Mouse (Mus musculus) adrenal gland, adult (tissue): ENCODE measurements at regions not wholly inside any gene's neighbourhood (a gene's known extent, or its start where the extent isn't known, plus 50 kb on each side); places are given as distances from the start of the nearest gene placed in this dataset.

Experiments used
- DNase-seq, 2 experiments: peaks; one replicate each; pipeline ENCODE4 v3.0.0; 2022 to 2023; ENCODE audit warnings: low spot score in 1 of 2; ENCODE audit not compliant: inconsistent age in 2 of 2

- no peak for DNase-seq
Measured at GRCm38 (mm10) chr4:98282275-98282674, 100.8 kb downstream of the Tm2d1 start.

DNA sequence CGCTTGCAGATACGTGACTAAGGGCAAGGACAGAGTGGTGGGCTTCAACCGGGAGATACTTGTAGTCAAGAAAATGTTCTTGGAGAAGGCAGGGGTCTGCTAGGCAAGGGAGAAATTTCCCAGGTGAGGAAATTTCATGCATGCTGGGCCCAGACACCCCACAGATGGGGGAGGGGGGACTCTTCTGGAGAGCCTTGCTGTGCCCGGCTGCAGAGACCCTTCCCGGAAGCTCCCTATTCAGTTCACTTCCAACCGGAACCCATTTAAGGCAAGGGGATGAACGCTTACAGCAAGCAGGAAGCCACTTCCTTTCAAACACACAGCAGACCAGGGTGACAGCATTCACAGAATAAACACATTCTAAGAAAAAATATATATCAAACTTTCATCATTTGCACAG lies 124.8 kb downstream of the Tm2d1 start:
- no peak for DNase-seq

DNA sequence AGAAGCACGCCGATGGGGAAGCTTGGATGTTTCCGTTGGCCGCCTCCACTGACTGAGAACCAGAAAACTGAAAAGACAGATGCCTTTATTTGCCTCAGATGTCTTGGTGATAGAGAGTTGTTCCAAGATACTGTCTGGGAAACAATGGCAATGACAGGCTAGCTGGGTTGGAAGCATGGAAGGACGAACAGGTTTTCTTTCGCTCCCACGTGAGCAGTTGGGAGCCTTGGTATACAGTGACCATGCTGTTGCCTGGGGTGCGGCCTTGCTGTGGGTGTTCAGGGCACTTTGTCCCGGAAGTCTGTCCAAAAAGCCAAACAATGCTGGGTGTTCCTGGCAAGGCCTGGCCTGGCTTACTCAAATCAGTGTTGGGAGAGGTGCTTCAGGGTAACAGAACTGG lies 125.4 kb downstream of the Tm2d1 start:
- DNase-seq, result no peak

DNA sequence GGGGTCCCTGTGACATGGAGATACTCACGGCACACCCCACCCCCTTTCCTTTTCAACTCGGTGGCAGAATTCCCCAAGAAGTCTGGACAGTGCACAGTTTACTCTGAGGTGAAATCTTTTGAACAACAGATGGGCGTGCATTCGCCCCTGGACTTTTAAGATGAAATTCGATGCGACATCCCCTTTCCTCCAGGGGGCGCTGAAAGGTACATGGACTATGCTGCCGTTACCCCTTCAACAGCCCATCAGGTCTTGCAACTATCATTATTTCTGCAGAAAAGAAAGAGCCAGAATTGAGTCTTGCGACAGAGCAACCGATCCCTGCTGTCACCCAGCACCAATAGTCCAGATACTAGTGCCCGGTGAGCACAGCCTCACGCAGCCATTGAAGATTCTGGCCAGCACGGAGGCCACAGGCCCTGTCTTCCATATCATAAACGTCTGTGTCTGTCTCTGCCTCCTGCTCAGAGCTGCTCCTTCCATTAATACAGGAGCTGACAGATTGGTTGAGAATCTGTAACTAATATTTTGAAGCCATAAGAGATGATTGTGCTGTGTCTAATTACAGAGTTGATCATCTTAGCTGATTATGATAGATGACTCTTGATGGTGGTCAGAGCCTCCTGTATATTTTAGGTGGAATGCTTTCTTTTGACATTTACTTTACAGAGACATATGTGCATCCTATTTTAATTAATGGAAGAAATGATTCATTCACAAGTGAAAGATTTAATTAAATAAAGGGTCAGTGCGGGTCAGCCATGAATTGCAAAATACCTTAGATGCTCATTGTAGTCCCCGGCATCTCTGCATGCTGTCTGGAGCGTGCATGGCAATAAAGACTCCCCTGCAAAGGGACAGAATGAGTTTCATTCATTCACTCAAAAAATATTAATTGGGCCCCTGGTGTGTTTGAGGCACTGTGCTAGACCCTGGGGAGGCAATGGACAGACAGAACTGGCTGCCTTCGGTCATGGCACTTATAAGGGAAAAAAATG lies 128.0 kb downstream of the Tm2d1 start:
- DNase-seq, result peak; percentile 36 to 77

DNA sequence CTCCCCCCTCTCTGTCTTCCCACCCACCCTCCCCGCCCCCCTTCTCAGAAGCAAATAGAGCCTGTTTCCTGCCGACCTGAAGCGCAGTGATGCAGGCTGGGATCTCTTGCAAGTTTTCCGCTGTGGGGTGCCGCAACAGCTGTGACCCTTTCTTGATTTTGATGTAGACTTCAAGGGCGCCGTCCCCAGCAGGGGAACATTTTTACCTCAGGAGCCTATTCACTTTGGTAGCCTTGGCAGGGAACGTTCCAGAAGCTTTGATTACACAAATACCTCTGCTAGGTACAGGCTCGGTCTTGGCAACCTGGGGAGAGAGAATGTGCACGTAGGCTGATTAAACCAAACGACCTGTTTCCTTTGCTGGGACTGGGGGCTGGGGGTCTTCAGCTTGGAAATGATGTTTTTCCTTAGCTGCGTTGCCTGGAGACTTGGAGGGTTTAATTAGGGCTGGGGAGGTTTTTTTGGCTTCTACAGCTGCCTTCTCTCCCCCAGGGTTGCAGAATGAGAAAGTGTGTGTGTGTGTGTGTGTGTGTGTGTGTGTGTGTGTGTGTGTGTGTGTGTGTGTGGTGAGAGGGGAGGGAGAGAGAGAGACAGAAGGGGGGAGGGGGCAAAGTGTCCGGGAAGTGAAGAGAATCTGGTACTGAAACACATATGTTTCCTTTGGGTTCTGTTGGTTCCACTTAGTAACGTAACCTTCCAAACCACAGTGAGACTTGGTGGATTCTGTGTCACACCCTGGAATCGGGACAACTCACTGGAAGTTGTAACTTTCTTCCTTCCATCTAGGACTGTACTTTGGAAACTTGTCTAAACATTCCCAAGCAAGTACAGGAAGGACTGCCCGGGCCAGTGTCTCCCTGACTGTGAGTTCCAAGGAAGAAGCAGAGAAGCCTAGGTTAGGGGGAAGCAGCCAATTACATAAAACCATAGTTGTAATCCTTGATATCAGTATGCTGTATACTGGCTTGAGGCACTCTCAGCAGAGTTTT lies 138.9 kb downstream of the Tm2d1 start:
- peak in 1 of 2 experiments; percentile 36 for DNase-seq

DNA sequence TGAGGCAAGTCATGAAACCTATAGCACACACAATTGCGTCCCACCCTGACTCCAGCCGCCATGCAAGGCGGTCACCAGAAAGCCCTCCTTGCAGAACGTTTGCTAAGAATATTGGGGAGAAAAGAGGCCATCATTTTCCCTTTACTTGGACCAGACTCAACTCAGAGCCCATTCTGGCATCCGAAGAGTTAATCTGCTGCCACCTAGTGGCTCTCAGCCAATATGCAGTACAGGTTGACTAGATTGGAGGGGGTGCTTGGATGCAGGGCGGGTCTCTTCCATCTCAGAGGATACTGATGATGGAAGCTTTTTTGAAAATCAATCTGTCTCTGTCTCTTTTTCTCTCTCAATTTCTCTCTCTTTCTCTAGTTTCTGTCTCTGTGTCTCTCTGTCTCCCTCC lies 139.6 kb downstream of the Tm2d1 start:
- DNase-seq, result peak in 1 of 2 experiments; percentile 41

DNA sequence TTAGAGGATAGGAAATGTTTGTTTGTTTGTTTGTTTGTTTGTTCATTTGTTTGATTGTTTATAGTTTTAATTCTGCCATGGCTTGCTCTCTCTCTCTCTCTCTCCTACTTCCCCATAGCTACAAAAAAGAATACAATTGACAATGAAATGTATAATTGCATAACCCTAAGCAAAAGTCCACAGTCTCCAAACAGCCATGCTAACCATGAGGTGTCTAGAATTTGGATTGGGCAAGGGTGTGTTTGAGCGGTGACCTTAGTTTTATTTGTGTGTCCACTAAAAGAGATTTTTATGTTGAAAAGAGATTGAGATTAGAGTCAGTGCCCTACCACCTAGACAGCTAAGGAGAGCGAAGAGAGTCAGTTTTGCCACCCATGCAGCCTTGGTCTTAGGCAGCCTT lies 141.2 kb downstream of the Tm2d1 start:
- DNase-seq, result no peak

- no peak for DNase-seq
Measured at GRCm38 (mm10) chr4:98240289-98240688, 142.8 kb downstream of the Tm2d1 start.

- no peak for DNase-seq
Measured at GRCm38 (mm10) chr4:98238075-98238474, 145.0 kb downstream of the Tm2d1 start.

DNA sequence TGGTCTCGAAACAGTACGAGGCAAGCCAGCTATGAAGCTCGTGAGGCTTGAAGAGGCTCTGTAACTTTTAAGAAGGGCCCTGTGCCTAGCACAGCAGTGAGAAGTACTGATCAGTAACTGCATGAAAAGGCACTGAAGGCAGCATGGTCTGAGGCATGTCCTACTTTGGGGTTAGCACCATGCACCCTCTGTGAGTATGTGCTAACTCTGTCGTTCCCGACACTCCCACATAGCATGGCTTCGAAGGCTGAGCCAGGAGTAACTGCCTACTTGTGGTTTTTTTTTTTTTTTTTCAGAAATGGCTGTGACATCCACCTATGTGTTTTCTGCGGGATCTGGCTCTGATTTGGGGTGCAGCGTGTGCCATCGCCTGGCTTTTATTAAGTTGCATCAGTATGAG lies 145.6 kb downstream of the Tm2d1 start:
- DNase-seq, result no peak

GRCm38 (mm10) chr4:98236006-98236783 lies 146.9 kb downstream of the Tm2d1 start:
- DNase-seq, result peak in 1 of 2 experiments; percentile 26

DNA sequence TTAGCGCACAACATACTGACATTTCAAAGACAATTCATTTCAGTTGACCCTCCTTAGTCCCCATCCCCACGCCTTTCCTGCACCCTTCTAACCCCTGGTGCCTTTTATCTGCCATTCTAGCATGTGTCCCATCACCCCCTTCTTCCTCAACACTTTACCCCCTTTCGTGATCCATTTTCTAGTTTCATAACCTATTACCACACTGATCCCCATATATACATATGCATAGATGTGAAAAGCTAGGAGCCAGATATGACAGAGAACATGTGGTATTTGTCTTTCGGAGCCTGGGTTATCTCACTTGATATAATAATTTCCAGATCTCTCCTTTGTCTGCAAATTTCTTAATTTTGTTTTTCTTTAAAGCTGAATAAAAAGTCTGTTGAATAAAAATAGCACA lies 154.9 kb downstream of the Tm2d1 start:
- no peak for DNase-seq

DNA sequence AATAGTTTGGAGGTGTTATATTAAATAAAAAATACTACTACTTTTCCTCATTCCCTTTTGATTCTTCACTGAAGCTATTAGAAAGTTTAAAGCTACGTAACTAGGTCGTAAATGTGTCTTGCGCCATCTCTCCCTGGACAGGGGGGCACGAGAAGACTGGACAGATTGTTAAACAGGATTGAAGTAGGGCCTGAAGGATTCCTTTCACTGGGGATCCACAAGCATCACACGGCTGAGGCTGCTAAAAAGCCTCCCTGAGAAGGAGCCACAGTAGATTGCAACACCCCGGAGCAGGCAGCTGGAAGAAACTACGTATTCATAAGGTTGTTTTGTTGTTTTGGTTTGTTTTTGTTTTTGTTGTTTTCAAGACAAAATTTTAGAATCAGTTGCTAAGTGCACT lies 158.7 kb downstream of the Tm2d1 start:
- DNase-seq, result no peak

DNA sequence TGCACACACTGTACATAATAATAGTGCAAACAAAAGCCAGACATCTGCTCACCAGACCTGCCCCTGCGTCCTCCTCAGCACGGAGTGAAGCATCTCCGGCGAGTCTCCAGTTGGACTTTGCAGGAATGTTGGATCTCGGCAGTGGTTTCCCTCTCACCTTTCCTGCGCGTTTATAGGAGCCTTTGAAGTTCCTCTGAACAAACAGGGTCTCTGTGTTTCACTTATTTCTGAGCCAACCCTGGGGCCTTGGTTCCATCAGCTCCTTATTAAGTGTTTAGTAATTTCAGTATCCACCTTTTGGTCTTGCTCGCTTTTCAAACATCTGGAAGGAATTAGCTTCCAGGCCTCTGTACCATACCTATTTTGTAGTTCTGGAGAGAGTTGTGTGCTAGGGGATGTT lies 159.7 kb downstream of the Tm2d1 start:
- DNase-seq, result no peak

- no peak for DNase-seq
Measured at GRCm38 (mm10) chr4:98221566-98221965, 161.5 kb downstream of the Tm2d1 start.

DNA sequence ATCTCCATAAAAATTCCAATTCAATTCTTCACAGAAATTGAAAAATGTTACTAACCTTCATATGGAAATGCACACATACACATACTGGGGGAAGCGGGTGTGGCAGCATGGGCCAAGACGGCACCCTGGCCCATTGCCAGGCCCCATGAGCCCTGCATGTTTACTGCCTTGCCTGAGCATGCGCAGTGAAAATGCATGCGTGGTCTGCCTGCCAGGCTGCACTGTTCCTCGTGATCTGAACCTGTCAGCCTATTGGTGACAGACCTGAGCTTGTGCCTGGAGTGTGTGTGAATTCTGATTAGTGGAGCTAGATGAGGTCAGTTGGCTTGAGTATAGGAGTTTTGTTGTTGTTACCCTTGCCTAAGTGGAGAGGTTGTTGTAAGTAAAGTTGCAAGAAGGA lies 167.9 kb downstream of the Tm2d1 start:
- no peak for DNase-seq

DNA sequence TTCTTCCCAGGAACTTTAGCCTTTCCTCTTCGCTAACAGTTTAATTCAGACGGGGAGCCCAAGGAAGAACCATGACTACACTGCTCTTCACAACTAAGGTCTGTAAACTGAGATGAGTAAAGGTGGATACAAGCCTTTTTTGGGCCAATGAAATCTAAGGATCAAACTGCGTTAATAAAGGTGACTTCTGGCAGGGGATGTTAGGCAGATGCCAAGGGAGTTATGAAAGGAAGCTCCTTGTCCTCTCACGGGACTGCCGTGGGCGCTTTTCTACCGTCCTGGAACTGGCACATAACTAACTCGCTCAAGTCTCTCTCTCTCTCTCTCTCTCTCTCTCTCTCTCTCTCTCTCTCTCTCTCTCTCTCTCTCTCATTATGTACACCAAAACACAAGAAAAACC lies 175.7 kb downstream of the Tm2d1 start:
- no peak for DNase-seq

DNA sequence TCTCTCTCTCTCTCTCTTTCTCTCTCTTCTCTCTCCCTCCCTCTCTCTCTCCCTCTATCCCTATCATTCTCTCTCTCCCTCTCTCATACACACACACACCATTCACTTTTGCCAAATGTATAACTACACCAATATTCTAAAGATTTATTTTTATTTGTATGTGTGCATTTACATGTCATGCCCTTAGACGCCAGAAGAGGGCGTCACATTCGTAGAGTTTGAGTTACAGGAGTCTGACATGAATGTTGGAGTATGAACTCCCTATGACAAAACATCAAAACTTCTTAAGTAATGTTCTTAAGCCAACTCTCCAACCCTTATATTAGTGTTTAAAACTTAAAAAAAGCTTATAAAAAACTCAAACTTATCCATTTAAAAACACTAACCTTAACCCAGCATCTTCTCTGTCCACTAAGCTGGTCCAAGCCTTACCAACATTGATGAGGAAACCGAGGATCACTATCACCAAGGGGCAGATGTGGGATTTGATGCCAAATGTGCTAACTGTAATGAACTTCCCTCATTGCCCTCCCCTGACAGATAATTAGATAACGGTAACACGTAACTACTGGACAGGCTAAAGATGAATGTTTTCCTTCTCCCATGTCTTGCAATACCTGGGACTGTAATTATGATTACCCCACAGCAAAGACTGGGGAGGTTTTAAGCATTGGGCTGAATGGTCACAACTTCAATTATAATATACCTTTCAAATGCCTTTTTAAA lies 176.7 kb downstream of the Tm2d1 start:
- no peak for DNase-seq

DNA sequence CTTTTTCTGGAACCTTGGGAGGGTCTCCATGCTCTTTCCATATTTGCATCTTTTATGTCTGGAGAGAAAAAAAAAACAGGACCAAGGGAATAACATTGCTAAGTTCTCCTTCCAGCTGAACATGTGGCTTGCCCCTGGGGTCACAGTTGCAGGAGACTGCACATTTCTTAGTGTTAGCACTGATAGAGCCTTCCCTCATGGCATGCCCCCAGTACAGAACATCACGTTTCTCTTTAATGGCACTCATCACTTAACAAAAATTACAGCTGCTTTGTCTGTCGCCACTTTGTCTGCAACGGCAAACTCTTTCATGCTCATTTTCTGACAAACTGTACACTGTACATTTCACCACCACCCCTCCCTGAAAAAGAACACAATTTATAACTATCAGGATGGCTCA lies 180.0 kb downstream of the Tm2d1 start:
- no peak for DNase-seq

DNA sequence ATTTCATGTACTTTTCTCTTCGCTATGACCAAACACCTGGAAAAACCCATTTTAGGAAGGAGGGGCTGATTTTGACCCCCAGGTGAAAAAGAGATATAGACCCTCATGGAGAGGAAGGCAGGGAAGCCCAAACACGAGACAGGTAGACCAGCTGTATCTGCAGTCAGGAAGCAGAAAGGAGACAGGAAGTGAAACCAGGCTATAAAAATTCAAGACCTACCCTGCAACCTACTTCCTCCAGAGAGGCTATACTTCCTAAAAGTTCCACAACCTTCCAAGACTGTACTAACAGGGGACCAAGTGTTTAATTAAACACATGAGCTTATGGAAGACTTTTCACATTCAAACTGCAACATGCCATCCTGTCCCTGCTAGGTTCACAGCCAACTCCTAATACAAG lies 180.9 kb downstream of the Tm2d1 start:
- DNase-seq, result no peak
